Mouse (Mus musculus) c-Kit-positive CD71-negative TER-119-negative erythroid progenitor cells, embryonic 14.5 days (primary cell): Measurements from ENCODE around the gene Olfr399.

Experiments used
- DNase-seq: peaks from one replicate; pipeline ENCODE4 v3.0.0-alpha.2; 2013; ENCODE audit warnings: low read depth

Gene Olfr399

GRCm38 (mm10) chr11:74056451-74056850 lies at the start of gene Olfr399, which contains the start of gene Olfr139:
Olfr399 (minus strand) TSS chr11:74056615.
Olfr139 (minus strand) TSS chr11:74056551.
- DNase-seq: no peak

- no peak for DNase-seq
These were observed 48.7 kb upstream of the Olfr399 start for GRCm38 (mm10) chr11:74105066-74105465.

DNA sequence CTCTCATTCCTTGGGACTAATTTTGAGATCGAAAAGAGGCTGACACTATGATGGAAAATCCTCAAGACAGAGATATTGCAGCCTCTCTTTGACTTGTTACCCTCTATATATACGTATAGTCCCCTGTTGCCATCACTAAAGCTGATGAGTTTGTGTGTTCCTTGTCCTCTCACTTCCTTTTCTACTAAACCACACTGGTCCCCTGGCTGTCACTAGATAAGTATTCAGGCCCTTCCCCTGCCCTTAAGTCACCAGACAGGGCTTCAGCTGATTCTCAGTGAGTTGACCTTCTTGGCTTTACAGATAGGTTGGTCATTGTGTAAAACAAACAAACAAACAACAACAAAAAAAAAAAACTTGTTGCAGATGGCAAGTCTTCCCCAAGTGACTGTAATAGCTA lies 45.1 kb upstream of the Olfr399 start:
- no peak for DNase-seq

- DNase-seq: no peak
These were observed 44.3 kb upstream of the Olfr399 start for GRCm38 (mm10) chr11:74100724-74101123.

- DNase-seq: no peak
These were observed 13.2 kb upstream of the Olfr399 start, which contains the start of gene Zfp616 for GRCm38 (mm10) chr11:74069655-74070054. Zfp616 (plus strand) TSS chr11:74069955.

- no peak for DNase-seq
These were observed 5.1 kb downstream of the Olfr399 start for GRCm38 (mm10) chr11:74051347-74051746.
